Mouse (Mus musculus) embryo, embryonic 9.5 days (tissue): ENCODE results near the gene Chek1.
A peak's percentile ranks its signal among the peaks of the same experiment; 100 is the strongest.

ENCODE experiments used
- DNase-seq: peaks from one replicate; pipeline ENCODE4 v3.0.0-alpha.2; 2017; ENCODE audit errors: extremely low spot score

Gene Chek1

GRCm38 (mm10) chr9:36727034-36727755 is at the start of gene Chek1:
Chek1 (minus strand) TSS chr9:36727065.
- peak; percentile 9 for DNase-seq

- DNase-seq: no peak
Measured at GRCm38 (mm10) chr9:36769048-36769413, 42.2 kb upstream of the Chek1 start.

- DNase-seq: no peak
Measured at GRCm38 (mm10) chr9:36768156-36769047, 41.5 kb upstream of the Chek1 start.

- DNase-seq: peak; percentile 99
Measured at GRCm38 (mm10) chr9:36767203-36768143, 40.6 kb upstream of the Chek1 start, which contains the start of gene Stt3a. Stt3a (minus strand) TSS chr9:36767679.

- DNase-seq: no peak
Measured at GRCm38 (mm10) chr9:36764378-36764777, 37.5 kb upstream of the Chek1 start.

GRCm38 (mm10) chr9:36726131-36727033 is 483 bp downstream of the Chek1 start:
- peak; percentile 97 for DNase-seq

GRCm38 (mm10) chr9:36716624-36717023 is 10.2 kb downstream of the Chek1 start:
- no peak for DNase-seq

- no peak for DNase-seq
Measured at GRCm38 (mm10) chr9:36707304-36707703, 19.6 kb downstream of the Chek1 start.

- no peak for DNase-seq
Measured at GRCm38 (mm10) chr9:36705923-36706322, 20.9 kb downstream of the Chek1 start.

GRCm38 (mm10) chr9:36694276-36694675 is 32.6 kb downstream of the Chek1 start:
- no peak for DNase-seq

GRCm38 (mm10) chr9:36692920-36693319 is 33.9 kb downstream of the Chek1 start, which contains the start of gene Acrv1:
Acrv1 (plus strand) TSS chr9:36693220.
- no peak for DNase-seq

- DNase-seq: peak; percentile 8
Measured at GRCm38 (mm10) chr9:36687329-36687728, 39.5 kb downstream of the Chek1 start.

GRCm38 (mm10) chr9:36681424-36681823 is 45.4 kb downstream of the Chek1 start:
- no peak for DNase-seq
